Mouse (Mus musculus) left cerebral cortex, adult 9 months (tissue): ENCODE measurements around the gene Susd1.

Source experiments
- DNase-seq, 2 experiments: peaks; one replicate each; pipeline ENCODE4 v3.0.0; 2022; ENCODE audit warnings: low spot score in 2 of 2

Gene Susd1

GRCm38 (mm10) chr4:59437990-59438854 is at the start of gene Susd1:
Gene Susd1 (minus strand): TSS chr4:59438633.
- peak in 1 of 2 experiments; percentile 52 for DNase-seq

- no peak for DNase-seq
These were observed 32.9 kb upstream of the Susd1 start for GRCm38 (mm10) chr4:59471306-59471705.

GRCm38 (mm10) chr4:59465449-59465848 is 27.0 kb upstream of the Susd1 start:
- no peak for DNase-seq

GRCm38 (mm10) chr4:59464661-59465060 is 26.2 kb upstream of the Susd1 start:
- no peak for DNase-seq

GRCm38 (mm10) chr4:59462494-59462893 is 24.1 kb upstream of the Susd1 start:
- peak in 1 of 2 experiments; percentile 74 for DNase-seq

GRCm38 (mm10) chr4:59461116-59461727 is 22.8 kb upstream of the Susd1 start:
- no peak for DNase-seq

GRCm38 (mm10) chr4:59459216-59459955 is 21.0 kb upstream of the Susd1 start:
- no peak for DNase-seq

- DNase-seq = no peak
These were observed 19.5 kb upstream of the Susd1 start for GRCm38 (mm10) chr4:59457941-59458340.

- no peak for DNase-seq
These were observed 18.7 kb upstream of the Susd1 start for GRCm38 (mm10) chr4:59457091-59457490.

- no peak for DNase-seq
These were observed 17.0 kb upstream of the Susd1 start for GRCm38 (mm10) chr4:59455465-59455864.

- DNase-seq = no peak
These were observed 15.6 kb upstream of the Susd1 start for GRCm38 (mm10) chr4:59454046-59454445.

- DNase-seq = no peak
These were observed 14.1 kb upstream of the Susd1 start for GRCm38 (mm10) chr4:59452503-59452933.

GRCm38 (mm10) chr4:59450906-59451305 is 12.5 kb upstream of the Susd1 start:
- no peak for DNase-seq

- no peak for DNase-seq
These were observed 11.9 kb upstream of the Susd1 start for GRCm38 (mm10) chr4:59450234-59450854.

GRCm38 (mm10) chr4:59447296-59447695 is 8.9 kb upstream of the Susd1 start:
- DNase-seq = no peak

GRCm38 (mm10) chr4:59445516-59445915 is 7.1 kb upstream of the Susd1 start:
- no peak for DNase-seq

GRCm38 (mm10) chr4:59444994-59445393 is 6.6 kb upstream of the Susd1 start:
- no peak for DNase-seq

- no peak for DNase-seq
These were observed 5.7 kb upstream of the Susd1 start for GRCm38 (mm10) chr4:59444085-59444484.

- DNase-seq = no peak
These were observed 2.8 kb upstream of the Susd1 start for GRCm38 (mm10) chr4:59441265-59441664.

GRCm38 (mm10) chr4:59439960-59440359 is 1.5 kb upstream of the Susd1 start:
- DNase-seq = no peak

- DNase-seq = no peak
These were observed 608 bp upstream of the Susd1 start for GRCm38 (mm10) chr4:59439041-59439440.

- no peak for DNase-seq
These were observed 2.5 kb downstream of the Susd1 start for GRCm38 (mm10) chr4:59435951-59436350.
